Mouse (Mus musculus) MEL (cell line): ENCODE data around the gene Trpm3. TPM values are rescaled to one million over a fixed set of nuclear protein-coding genes. Genes with fewer than 3 reads are reported as not detected.

ENCODE experiments used
- DNase-seq: peaks from one replicate; pipeline ENCODE4 v3.0.0; 2011; ENCODE audit warnings: low read depth, low spot score
- H3K27ac ChIP-seq: 2 replicates; pipeline ENCODE4 v1.5.1; 2012; ENCODE audit warnings: low read depth, mild to moderate bottlenecking, control low read depth, low read length, moderate library complexity; ENCODE audit not compliant: control insufficient read depth
- H3K27me3 ChIP-seq, 2 experiments: fragments of 150-350 bp in 1 of 2; sonication (generic) in 1 of 2; 2 replicates each; pipeline ENCODE4 v1.6.1; 2012; ENCODE audit warnings: low read length in 2 of 2, mild to moderate bottlenecking in 2 of 2, improper control_type of control experiment in 1 of 2, moderate library complexity in 1 of 2; ENCODE audit not compliant: insufficient read depth in 2 of 2, control insufficient read depth in 1 of 2
- H3K36me3 ChIP-seq, 2 experiments: 2 replicates each; pipeline ENCODE4 v1.6.1; 2012 to 2014; ENCODE audit warnings: low read length in 2 of 2, improper control_type of control experiment in 1 of 2, inconsistent platforms in 1 of 2, mild to moderate bottlenecking in 1 of 2; ENCODE audit not compliant: insufficient read depth in 2 of 2, control insufficient read depth in 1 of 2
- H3K4me1 ChIP-seq, 2 experiments: fragments of 150-350 bp in 1 of 2; sonication (generic) in 1 of 2; 2 replicates each; pipeline ENCODE4 v1.6.1; 2012; ENCODE audit warnings: low read length in 2 of 2, improper control_type of control experiment in 1 of 2, mild to moderate bottlenecking in 1 of 2; ENCODE audit not compliant: insufficient read depth in 2 of 2, control insufficient read depth in 1 of 2
- H3K4me3 ChIP-seq, 2 experiments: fragments of 150-350 bp in 1 of 2; sonication (generic) in 1 of 2; 2 replicates each; pipeline ENCODE4 v1.5.1; 2012; ENCODE audit warnings: low read depth in 2 of 2, low read length in 2 of 2, mild to moderate bottlenecking in 2 of 2, moderate library complexity in 2 of 2, control low read depth in 1 of 2, improper control_type of control experiment in 1 of 2; ENCODE audit not compliant: control insufficient read depth in 1 of 2, insufficient read depth in 1 of 2
- H3K79me2 ChIP-seq: 2 replicates; pipeline ENCODE4 v1.6.1; 2012; ENCODE audit warnings: mild to moderate bottlenecking, low read length, moderate library complexity; ENCODE audit not compliant: control insufficient read depth, poor library complexity, insufficient read depth
- H3K9ac ChIP-seq: 2 replicates; pipeline ENCODE4 v1.6.1; 2012; ENCODE audit warnings: low read depth, mild to moderate bottlenecking, control low read depth, low read length, moderate library complexity; ENCODE audit not compliant: control insufficient read depth, poor library complexity, severe bottlenecking
- H3K9me3 ChIP-seq: fragments of 150-350 bp; sonication (generic); replicated peaks from 2 replicates; pipeline ENCODE4 v1.6.1; 2012; ENCODE audit warnings: mild to moderate bottlenecking, low read length, improper control_type of control experiment, moderate library complexity; ENCODE audit not compliant: insufficient read depth
- E2F4 ChIP-seq: IDR thresholded peaks from 2 replicates; pipeline ENCODE4 v1.6.1; 2011; ENCODE audit warnings: low read depth, low read length, improper control_type of control experiment, borderline replicate concordance
- ELF1 ChIP-seq: IDR thresholded peaks from 2 replicates; pipeline ENCODE4 v1.6.1; 2014; ENCODE audit warnings: low read depth, mild to moderate bottlenecking, inconsistent platforms, low read length, improper control_type of control experiment, moderate library complexity
- GABPA ChIP-seq: IDR thresholded peaks from 2 replicates; pipeline ENCODE4 v1.6.1; 2012; ENCODE audit warnings: low read depth, mild to moderate bottlenecking, inconsistent platforms, low read length, improper control_type of control experiment, moderate library complexity
- MAFK ChIP-seq: IDR thresholded peaks from 2 replicates; pipeline ENCODE4 v1.6.1; 2011; ENCODE audit warnings: low read depth, mild to moderate bottlenecking, low read length, improper control_type of control experiment, borderline replicate concordance
- MAX ChIP-seq: IDR thresholded peaks from 2 replicates; pipeline ENCODE4 v1.6.1; 2011; ENCODE audit warnings: low read length, improper control_type of control experiment
- MAZ ChIP-seq: IDR thresholded peaks from 2 replicates; pipeline ENCODE4 v1.6.1; 2012; ENCODE audit warnings: low read depth, mild to moderate bottlenecking, inconsistent platforms, low read length, improper control_type of control experiment
- MEF2A ChIP-seq: IDR thresholded peaks from 2 replicates; pipeline ENCODE4 v1.6.1; 2014; ENCODE audit warnings: low read depth, mild to moderate bottlenecking, inconsistent platforms, low read length, improper control_type of control experiment; ENCODE audit not compliant: poor library complexity, insufficient replicate concordance, severe bottlenecking; ENCODE audit errors: extremely low read depth
- NRF1 ChIP-seq: IDR thresholded peaks from 2 replicates; pipeline ENCODE4 v1.6.1; 2014; ENCODE audit warnings: low read depth, mild to moderate bottlenecking, inconsistent platforms, low read length, improper control_type of control experiment, moderate library complexity; ENCODE audit not compliant: poor library complexity, insufficient read depth, severe bottlenecking
- POLR2A ChIP-seq, 2 experiments: IDR thresholded peaks; 2 replicates each; pipeline ENCODE4 v1.6.1; 2011 to 2012; ENCODE audit warnings: low read length in 2 of 2, mild to moderate bottlenecking in 2 of 2, control low read depth in 1 of 2, improper control_type of control experiment in 1 of 2, low read depth in 1 of 2, moderate library complexity in 1 of 2; ENCODE audit not compliant: control insufficient read depth in 1 of 2, insufficient read depth in 1 of 2, poor library complexity in 1 of 2
- POLR2AphosphoS2 ChIP-seq: IDR thresholded peaks from 2 replicates; pipeline ENCODE4 v1.6.1; 2011; ENCODE audit warnings: low read length, improper control_type of control experiment
- POLR2AphosphoS5 ChIP-seq: IDR thresholded peaks from 2 replicates; pipeline ENCODE4 v1.6.1; 2012; ENCODE audit warnings: low read depth, borderline replicate concordance, mild to moderate bottlenecking, inconsistent platforms, low read length, moderate library complexity, mixed read lengths
- SIN3A ChIP-seq: IDR thresholded peaks from 2 replicates; pipeline ENCODE4 v1.6.1; 2012; ENCODE audit warnings: low read length, improper control_type of control experiment, inconsistent platforms
- SMC3 ChIP-seq: IDR thresholded peaks from 2 replicates; pipeline ENCODE4 v1.6.1; 2011; ENCODE audit warnings: low read depth, low read length, improper control_type of control experiment
- USF1 ChIP-seq: IDR thresholded peaks from 2 replicates; pipeline ENCODE4 v1.6.1; 2014; ENCODE audit warnings: low read depth, mild to moderate bottlenecking, inconsistent platforms, low read length, improper control_type of control experiment, moderate library complexity
- USF2 ChIP-seq, 2 experiments: IDR thresholded peaks; 2 replicates each; pipeline ENCODE4 v1.6.1; 2011 to 2012; ENCODE audit warnings: improper control_type of control experiment in 2 of 2, low read length in 2 of 2, borderline replicate concordance in 1 of 2, inconsistent platforms in 1 of 2, low read depth in 1 of 2, mild to moderate bottlenecking in 1 of 2; ENCODE audit not compliant: insufficient read depth in 1 of 2
- ZC3H11A ChIP-seq: IDR thresholded peaks from 2 replicates; pipeline ENCODE4 v1.6.1; 2012; ENCODE audit warnings: low read depth, mild to moderate bottlenecking, inconsistent platforms, low read length, improper control_type of control experiment
- ZMIZ1 ChIP-seq: IDR thresholded peaks from 2 replicates; pipeline ENCODE4 v1.6.1; 2012; ENCODE audit warnings: low read depth, mild to moderate bottlenecking, inconsistent platforms, low read length, improper control_type of control experiment, moderate library complexity
- polyA plus RNA-seq, 2 experiments: library from polyadenylated mRNA; stranded (reverse) in 1 of 2; unstranded in 1 of 2; fragments of >175 nt in 1 of 2; fragments of >200 nt in 1 of 2; gene quantifications; 2 replicates each; pipeline versions ENCODE4 v1.2.1 to v1.2.4; 2012; ENCODE audit warnings: low replicate concordance in 2 of 2, low read depth in 1 of 2; ENCODE audit not compliant: insufficient read length in 2 of 2, insufficient read depth in 1 of 2, missing spikeins in 1 of 2
- total RNA-seq: library from RNA; depleted of rRNA; stranded (reverse); fragments of 300-350 nt; gene quantifications from 2 replicates; pipeline ENCODE4 v1.2.3, GENCODE M21; 2012

Trpm3 gene
- total and polyA plus RNA-seq, 3 experiments = not detected

GRCm38 (mm10) chr19:22935067-22935466 lies 796.2 kb downstream of the Trpm3 start:
- Histone ChIP-seq H3K4me3 (no peak overlapping the region), H3K79me2 (no peaks in the 10 kb centered on the region), H3K36me3 (no peaks in the 10 kb centered on the region), H3K27me3 (no peaks in the 10 kb centered on the region), H3K4me1 (no peaks in the 10 kb centered on the region), H3K9ac (no peak overlapping the region), H3K27ac (no peak overlapping the region), H3K9me3 (no peaks in the 10 kb centered on the region)
- TF ChIP-seq USF2 (IDR thresholded peaks at IDR 0.05; ENCODE audit: borderline replicate concordance in 1 of 2, insufficient read depth in 1 of 2, low read depth in 1 of 2, low read length in 2 of 2) (no peak), POLR2AphosphoS5 (no peak), ELF1 (no peak), SMC3 (no peak), MAZ (no peak), SIN3A (no peak), MAX (no peak), MAFK (no peak), ZC3H11A (no peak)
- DNase-seq = no peak

DNA sequence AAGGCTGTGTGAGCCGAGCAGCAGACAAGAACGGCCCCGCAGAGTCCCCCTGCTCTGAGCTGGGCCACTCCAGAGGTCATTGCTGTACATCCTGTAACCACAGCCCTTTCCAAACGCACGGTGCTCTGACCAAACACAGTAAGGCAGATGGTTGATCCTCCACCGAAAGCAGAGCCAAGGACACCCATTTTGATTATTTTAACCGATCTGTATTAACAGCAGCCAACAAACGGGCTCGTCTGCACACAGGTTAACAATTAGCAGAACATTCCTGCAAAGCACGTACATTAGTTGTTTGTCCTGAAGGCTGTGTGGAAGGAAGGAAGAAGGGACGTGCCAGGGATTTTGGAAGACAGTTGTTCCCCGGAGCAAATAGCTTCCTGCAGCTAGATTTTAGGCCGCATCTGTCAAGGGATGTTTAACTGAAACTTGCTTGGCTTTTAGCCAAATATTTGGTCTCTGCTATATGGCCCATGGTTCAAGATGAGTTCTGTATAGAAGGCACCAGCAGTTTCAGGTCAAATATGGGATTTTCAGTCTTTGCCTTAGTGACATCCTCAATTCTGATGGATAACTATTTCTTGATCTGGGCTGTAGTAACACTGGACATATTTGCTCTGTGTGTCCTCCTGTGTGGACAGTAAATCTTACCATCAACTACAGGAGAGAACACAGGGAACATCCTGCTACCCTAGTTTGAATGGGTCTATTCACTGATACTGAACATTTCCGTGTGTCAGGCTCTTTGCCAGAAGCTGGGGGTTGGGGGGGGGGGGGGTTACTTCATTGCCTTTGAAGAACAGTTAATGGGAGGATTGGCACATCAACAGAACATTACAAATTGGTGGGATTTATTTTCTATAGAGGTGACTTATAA lies 800.2 kb downstream of the Trpm3 start:
- Histone ChIP-seq H3K4me1 (no peaks in the 10 kb centered on the region), H3K9ac (no peak overlapping the region), H3K9me3 (no peaks in the 10 kb centered on the region), H3K36me3 (no peaks in the 10 kb centered on the region), H3K79me2 (no peaks in the 10 kb centered on the region)
- TF ChIP-seq GABPA (no peak), MAZ (no peak), SMC3 (no peak), SIN3A (no peak), NRF1 (no peak), ZMIZ1 (no peak), ZC3H11A (no peak), POLR2A (IDR thresholded peaks at IDR 0.05; ENCODE audit: control insufficient read depth in 1 of 2, insufficient read depth in 1 of 2, low read depth in 1 of 2, low read length in 2 of 2, poor library complexity in 1 of 2) (no peak), ELF1 (no peak), POLR2AphosphoS2 (no peak), POLR2AphosphoS5 (no peak), E2F4 (no peak), USF1 (no peak), MEF2A (no peak)
- TF ChIP-seq, all 39 proteins: peak for 0
- Histone ChIP-seq H3K27me3 (no peaks in the 10 kb centered on the region), H3K4me3 (no peak overlapping the region), H3K27ac (no peak overlapping the region)
- no peak for DNase-seq
